Mouse (Mus musculus) intestine, postnatal 0 days (tissue): Measurements from ENCODE around the gene App. TPM values are rescaled to one million over a fixed set of nuclear protein-coding genes. Genes with fewer than 3 reads are reported as not detected.

Experiments
- ATAC-seq: fragments of 200-750 bp; cut with Nextera tagmentation; 2 replicates; pipeline ENCODE4 v1.8.0; 2017; ENCODE audit warnings: mild to moderate bottlenecking, moderate TSS enrichment, moderate library complexity
- H3K27ac ChIP-seq: fragments of 300-500 bp; sonication (generic); 2 replicates; pipeline ENCODE4 v1.5.1; 2014; ENCODE audit warnings: mild to moderate bottlenecking, low read depth, low read length, moderate library complexity
- H3K27me3 ChIP-seq: fragments of 300-500 bp; sonication (generic); replicated peaks from 2 replicates; pipeline ENCODE4 v1.6.1; 2014; ENCODE audit warnings: low read length, mixed read lengths; ENCODE audit not compliant: control insufficient read depth, insufficient read depth
- H3K36me3 ChIP-seq: fragments of 300-500 bp; sonication (generic); 2 replicates; pipeline ENCODE4 v1.6.1; 2014; ENCODE audit warnings: mild to moderate bottlenecking, moderate library complexity; ENCODE audit not compliant: control insufficient read depth, insufficient read depth
- H3K4me1 ChIP-seq: fragments of 300-500 bp; sonication (generic); replicated peaks from 2 replicates; pipeline ENCODE4 v1.6.1; 2014; ENCODE audit warnings: antibody characterized with exemption, low read length, mixed read lengths; ENCODE audit not compliant: control insufficient read depth, insufficient read depth
- H3K4me2 ChIP-seq: fragments of 300-500 bp; sonication (generic); replicated peaks from 2 replicates; pipeline ENCODE4 v1.6.1; 2014; ENCODE audit warnings: low read depth, mild to moderate bottlenecking, moderate library complexity
- H3K4me3 ChIP-seq: fragments of 300-500 bp; sonication (generic); 2 replicates; pipeline ENCODE4 v1.5.1; 2014; ENCODE audit warnings: low read depth, low read length
- H3K9ac ChIP-seq: fragments of 300-500 bp; sonication (generic); 2 replicates; pipeline ENCODE4 v1.6.1; 2014; ENCODE audit warnings: mild to moderate bottlenecking, low read depth, low read length
- H3K9me3 ChIP-seq: fragments of 300-500 bp; sonication (generic); 2 replicates; pipeline ENCODE4 v1.6.1; 2016; ENCODE audit warnings: mixed run types; ENCODE audit not compliant: control insufficient read depth
- CTCF ChIP-seq: sonication (generic); IDR thresholded peaks from 2 replicates; pipeline ENCODE4 v1.5.1; 2016; ENCODE audit warnings: low read depth, mild to moderate bottlenecking, control low read depth, antibody characterized with exemption, moderate library complexity
- WGBS: fragments of 180-500 bp; shearing (Covaris S2); extraction: QIAGEN DNeasy Blood & Tissue Kit; methylation state at CpG from one replicate; pipeline ENCODE4 v1.1.7; 2014; 5-methylcytosine and 5-hydroxymethylcytosine counted together
- polyA plus RNA-seq: library from polyadenylated mRNA; unstranded; fragments of >200 nt; fragmentation: Nextera tagmentation; extraction: Ambion mirVana; gene quantifications from 2 replicates; pipeline ENCODE4 v1.2.1, GENCODE M21; 2015

Gene App
- polyA plus RNA-seq, 1 experiment from 2014 or later, result 191 TPM

DNA sequence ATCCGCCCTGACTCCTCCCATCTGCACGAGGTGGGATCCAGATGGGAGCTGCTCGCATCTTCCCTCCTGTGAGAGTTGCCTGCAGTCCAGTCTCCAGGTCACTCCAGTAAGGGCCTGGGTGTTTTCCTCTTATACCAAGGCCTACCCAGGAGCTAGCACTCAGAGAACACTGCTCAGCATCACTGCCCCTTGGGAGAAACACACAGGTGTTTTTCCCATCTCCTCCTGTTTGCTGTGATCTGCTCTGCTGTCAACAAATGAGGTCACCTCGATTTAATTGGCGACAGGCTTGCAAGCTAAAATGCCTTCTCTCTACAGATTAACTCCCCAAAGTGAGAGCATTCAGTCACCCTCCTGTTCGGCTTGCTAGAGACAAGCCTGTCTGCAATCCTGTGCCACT, 216.3 kb downstream of the App start:
- no peak for ATAC-seq
- H3K9ac ChIP-seq, result no peak overlapping the region
- no peak overlapping the region for H3K27ac ChIP-seq
- no peaks in the 10 kb centered on the region for H3K27me3 ChIP-seq
- no peak overlapping the region for H3K4me3 ChIP-seq
- peaks cover 33% of the 10 kb centered on the region for H3K36me3 ChIP-seq
- TF ChIP-seq CTCF, result no peak
- H3K4me1 ChIP-seq, result no peaks in the 10 kb centered on the region
- no peaks in the 10 kb centered on the region for H3K9me3 ChIP-seq
- 67% methylated on average over 6 of the region's 6 CpGs for WGBS
- no peak overlapping the region for H3K4me2 ChIP-seq

- no peak for TF ChIP-seq CTCF
These were observed 216.9 kb downstream of the App start for GRCm38 (mm10) chr16:84956690-84957089.

DNA sequence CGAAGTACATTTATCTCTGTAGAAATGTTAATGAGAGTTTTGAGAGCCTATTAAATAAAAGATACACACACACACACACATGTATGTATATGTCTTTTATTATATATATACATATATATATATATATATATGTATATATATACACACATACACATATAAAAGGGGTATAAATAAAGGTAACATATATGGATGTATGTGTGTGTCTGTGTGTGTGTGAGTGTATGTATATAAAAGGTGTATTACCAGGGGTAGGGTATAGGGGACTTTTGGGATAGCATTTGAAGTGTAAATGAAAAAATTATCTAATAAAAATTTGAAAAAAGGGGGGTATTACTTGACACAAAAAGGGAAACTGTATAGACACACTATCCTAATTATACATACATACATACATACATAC, 217.7 kb downstream of the App start:
- no peak for ATAC-seq
- no peak overlapping the region for H3K4me2 ChIP-seq
- no peak overlapping the region for H3K27ac ChIP-seq
- WGBS, result 67% methylated on average over 1 of the region's 1 CpGs
- no peak overlapping the region for H3K4me3 ChIP-seq
- TF ChIP-seq CTCF, result no peak
- no peaks in the 10 kb centered on the region for H3K4me1 ChIP-seq
- H3K36me3 ChIP-seq, result peaks cover 21% of the 10 kb centered on the region
- H3K27me3 ChIP-seq, result no peaks in the 10 kb centered on the region
- no peak overlapping the region for H3K9ac ChIP-seq
- no peaks in the 10 kb centered on the region for H3K9me3 ChIP-seq

More at GRCm38 (mm10) chr16:84956690-84957089, 216.9 kb downstream of the App start:
- Histone ChIP-seq H3K27ac (no peak overlapping the region), H3K4me2 (no peak overlapping the region), H3K4me3 (no peak overlapping the region), H3K36me3 (peaks cover 29% of the 10 kb centered on the region), H3K9me3 (no peaks in the 10 kb centered on the region), H3K27me3 (no peaks in the 10 kb centered on the region), H3K4me1 (no peaks in the 10 kb centered on the region), H3K9ac (no peak overlapping the region)
- WGBS, result 85% methylated on average over 2 of the region's 2 CpGs
- no peak for ATAC-seq

DNA sequence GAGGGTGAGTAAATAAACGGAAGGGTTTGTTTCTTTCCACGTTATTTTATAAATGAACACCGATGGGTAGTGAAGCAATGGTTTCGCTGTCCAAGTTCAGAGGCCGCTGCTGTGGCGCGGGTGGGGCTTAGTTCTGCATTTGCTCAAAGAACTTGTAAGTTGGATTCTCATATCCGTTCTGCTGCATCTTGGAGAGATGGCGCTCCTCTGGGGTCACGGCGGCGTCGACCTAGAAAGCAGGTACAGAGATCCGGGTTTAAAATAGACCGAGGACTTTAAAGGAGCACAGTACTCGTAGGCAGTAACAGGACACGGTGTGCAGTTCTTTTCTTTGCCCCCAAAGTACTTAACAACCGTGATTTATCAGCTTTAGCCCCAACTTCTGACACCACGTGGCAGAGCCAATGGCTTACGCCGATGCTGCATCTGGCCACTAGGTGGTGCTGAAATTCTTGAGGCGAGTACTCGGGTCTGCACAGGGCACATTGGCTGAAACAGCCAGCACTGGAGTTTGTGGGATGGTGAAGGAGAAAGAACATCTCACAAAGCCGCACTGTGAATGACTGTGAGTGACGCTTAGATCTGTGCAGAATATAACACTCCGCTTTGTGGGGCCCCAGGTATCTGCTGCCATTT, 218.2 kb downstream of the App start:
- H3K4me1 ChIP-seq, result no peaks in the 10 kb centered on the region
- peak; percentile 97 for TF ChIP-seq CTCF
- H3K27me3 ChIP-seq, result no peaks in the 10 kb centered on the region
- no peak overlapping the region for H3K4me3 ChIP-seq
- 33% methylated on average over 26 of the region's 26 CpGs for WGBS
- H3K9ac ChIP-seq, result no peak overlapping the region
- peak; percentile 75 for ATAC-seq
- no peak overlapping the region for H3K27ac ChIP-seq
- no peaks in the 10 kb centered on the region for H3K9me3 ChIP-seq
- H3K36me3 ChIP-seq, result peaks cover 17% of the 10 kb centered on the region
- no peak overlapping the region for H3K4me2 ChIP-seq

DNA sequence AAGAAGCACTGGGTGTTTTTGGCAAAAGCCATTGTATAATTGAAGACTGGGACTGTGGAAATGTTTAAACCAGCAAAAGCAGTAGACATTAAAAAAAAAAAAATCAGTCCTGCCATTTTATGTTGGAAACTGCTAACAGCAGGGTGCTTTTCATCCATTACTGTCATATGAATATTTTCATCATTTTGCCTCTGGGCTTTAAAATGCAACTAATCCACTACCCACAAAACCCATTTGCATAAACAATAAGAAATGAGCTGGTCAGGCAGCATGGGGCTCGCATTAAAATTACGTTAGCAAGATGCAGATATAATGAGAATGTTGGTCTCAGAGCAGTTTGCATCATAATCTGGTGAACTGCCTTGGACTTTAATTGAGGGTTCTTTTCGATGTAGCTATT, 242.5 kb downstream of the App start:
- no peak for ATAC-seq
- Histone ChIP-seq H3K4me2 (no peak overlapping the region), H3K9me3 (no peaks in the 10 kb centered on the region), H3K9ac (no peak overlapping the region), H3K36me3 (no peaks in the 10 kb centered on the region), H3K4me1 (no peaks in the 10 kb centered on the region), H3K4me3 (no peak overlapping the region), H3K27ac (no peak overlapping the region), H3K27me3 (no peaks in the 10 kb centered on the region)
- 85% methylated on average over 3 of the region's 3 CpGs for WGBS
- TF ChIP-seq CTCF, result no peak

DNA sequence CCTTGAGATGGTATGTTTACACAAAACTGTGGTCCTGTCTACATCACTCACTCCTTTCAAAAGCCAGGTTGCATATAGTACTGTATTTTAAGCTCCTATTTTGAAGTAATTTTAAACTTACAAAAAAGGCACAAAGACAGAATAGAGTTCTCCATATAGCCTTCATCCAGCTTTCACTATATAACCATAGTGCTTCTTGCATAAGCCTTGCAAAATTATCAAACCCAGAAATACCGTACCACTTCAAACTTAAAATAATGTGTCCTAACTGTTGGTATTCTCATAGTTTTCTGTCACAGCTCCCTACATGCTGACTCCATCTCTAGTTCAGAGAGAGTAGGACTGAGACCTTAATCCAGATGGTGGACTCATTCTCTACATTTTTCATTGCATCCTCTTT, 245.7 kb downstream of the App start:
- no peak overlapping the region for H3K27ac ChIP-seq
- H3K4me1 ChIP-seq, result no peaks in the 10 kb centered on the region
- 100% methylated on average over 1 of the region's 1 CpGs for WGBS
- ATAC-seq, result no peak
- no peaks in the 10 kb centered on the region for H3K27me3 ChIP-seq
- TF ChIP-seq CTCF, result no peak
- H3K9ac ChIP-seq, result no peak overlapping the region
- no peak overlapping the region for H3K4me3 ChIP-seq
- no peaks in the 10 kb centered on the region for H3K9me3 ChIP-seq
- no peak overlapping the region for H3K4me2 ChIP-seq
- H3K36me3 ChIP-seq, result no peaks in the 10 kb centered on the region
